Mouse (Mus musculus): Measurements from ENCODE around the gene Cdk15. TPM values are rescaled to one million over a fixed set of nuclear protein-coding genes. Genes with fewer than 3 reads are reported as not detected.

Cdk15 gene
- polyA plus RNA-seq, 1 experiment from 2014 or later, result 0.79 TPM

GRCm38 (mm10) chr1:59252762-59253161, 3.9 kb upstream of the Cdk15 start:
- no peak overlapping the region for H3K9ac ChIP-seq (replicated peaks; ENCODE audit: low read length)
- no peak overlapping the region for H3K4me3 ChIP-seq (ENCODE audit: low read depth, low read length)
- ATAC-seq (replicated peaks; ENCODE audit: insufficient number of reproducible peaks, low FRiP score, low TSS enrichment, low read depth) (no peak), DNase-seq (ENCODE audit: low spot score) (peak; percentile 49)
- no peaks in the 10 kb centered on the region for H3K9me3 ChIP-seq (replicated peaks; ENCODE audit: control insufficient read depth, low read length)
- H3K4me1 ChIP-seq (ENCODE audit: control insufficient read depth, insufficient read depth, low read length), result peaks cover 3% of the 10 kb centered on the region; the same call in 1 of the 2 replicates
- peak overlapping the region; percentile 20; the same call in 1 of the 2 replicates for H3K4me2 ChIP-seq (ENCODE audit: low read depth, low read length)
- H3K27me3 ChIP-seq (ENCODE audit: control insufficient read depth, insufficient read depth, low read length), result no peaks in the 10 kb centered on the region
- H3K27ac ChIP-seq (replicated peaks; ENCODE audit: low read depth, low read length), result no peak overlapping the region
- 11% methylated on average over 6 of the region's 7 CpGs for WGBS
- H3K36me3 ChIP-seq (replicated peaks; ENCODE audit: control insufficient read depth, insufficient read depth, low read depth, low read length), result no peaks in the 10 kb centered on the region; the same call in 1 of the 2 replicates

DNA sequence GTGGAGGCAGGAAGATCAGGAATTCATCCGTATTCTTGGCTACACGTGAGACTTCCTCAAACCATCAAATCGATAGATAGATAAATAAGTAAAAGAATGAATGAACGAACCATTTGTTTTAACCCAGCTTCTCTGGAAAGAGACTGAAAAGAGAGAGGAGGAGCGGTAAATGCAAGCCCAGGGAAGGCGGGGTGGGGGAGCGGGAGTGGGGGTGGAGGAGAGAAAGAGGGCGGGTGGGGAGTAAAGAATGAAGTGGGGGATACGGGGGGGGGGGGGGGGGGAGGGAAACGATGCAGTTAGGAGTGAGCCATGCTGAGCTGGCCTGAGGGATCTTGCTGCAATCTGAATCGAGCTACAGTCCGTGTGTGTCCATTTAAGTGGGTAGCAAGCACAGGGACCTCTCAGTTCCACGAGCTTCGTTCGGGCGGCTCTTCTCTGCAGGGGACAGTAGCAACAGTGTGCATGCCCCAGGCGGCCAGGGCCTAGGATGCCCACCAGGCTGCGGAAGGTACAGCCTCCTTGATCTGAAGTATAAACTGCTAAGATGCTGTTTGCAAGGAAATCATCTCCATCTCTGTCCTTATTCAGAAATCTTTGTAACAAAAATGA, 3.3 kb upstream of the Cdk15 start:
- peak overlapping the region; percentile 25; the same call in 1 of the 2 replicates for H3K9ac ChIP-seq (replicated peaks; ENCODE audit: low read length)
- no peak overlapping the region for H3K27ac ChIP-seq (replicated peaks; ENCODE audit: low read depth, low read length)
- H3K36me3 ChIP-seq (replicated peaks; ENCODE audit: control insufficient read depth, insufficient read depth, low read depth, low read length), result no peaks in the 10 kb centered on the region; the same call in 1 of the 2 replicates
- DNase-seq (ENCODE audit: low spot score) (peak; percentile 32), ATAC-seq (replicated peaks; ENCODE audit: insufficient number of reproducible peaks, low FRiP score, low TSS enrichment, low read depth) (no peak)
- no peaks in the 10 kb centered on the region for H3K9me3 ChIP-seq (replicated peaks; ENCODE audit: control insufficient read depth, low read length)
- no peaks in the 10 kb centered on the region for H3K27me3 ChIP-seq (ENCODE audit: control insufficient read depth, insufficient read depth, low read length)
- H3K4me1 ChIP-seq (ENCODE audit: control insufficient read depth, insufficient read depth, low read length), result peaks cover 3% of the 10 kb centered on the region; the same call in 1 of the 2 replicates
- H3K4me2 ChIP-seq (ENCODE audit: low read depth, low read length), result peak overlapping the region; percentile 38
- 2% methylated on average over 15 of the region's 18 CpGs for WGBS
- H3K4me3 ChIP-seq (ENCODE audit: low read depth, low read length), result peak overlapping the region; percentile 8; the same call in 1 of the 2 replicates

GRCm38 (mm10) chr1:59257736-59258135, 1.0 kb downstream of the Cdk15 start:
- Histone ChIP-seq H3K36me3 (replicated peaks; ENCODE audit: control insufficient read depth, insufficient read depth, low read depth, low read length) (no peaks in the 10 kb centered on the region), H3K9me3 (replicated peaks; ENCODE audit: control insufficient read depth, low read length) (no peaks in the 10 kb centered on the region), H3K27ac (replicated peaks; ENCODE audit: low read depth, low read length) (no peak overlapping the region), H3K4me3 (ENCODE audit: low read depth, low read length) (no peak overlapping the region), H3K9ac (replicated peaks; ENCODE audit: low read length) (no peak overlapping the region; the same call in 1 of the 2 replicates), H3K4me2 (ENCODE audit: low read depth, low read length) (no peak overlapping the region), H3K27me3 (ENCODE audit: control insufficient read depth, insufficient read depth, low read length) (no peaks in the 10 kb centered on the region), H3K4me1 (ENCODE audit: control insufficient read depth, insufficient read depth, low read length) (peaks cover 3% of the 10 kb centered on the region; the same call in 1 of the 2 replicates)
- WGBS, result 8% methylated on average over 3 of the region's 3 CpGs
- peak; percentile 35; the same call in 1 of the 2 replicates for ATAC-seq (replicated peaks; ENCODE audit: insufficient number of reproducible peaks, low FRiP score, low TSS enrichment, low read depth)
- DNase-seq (ENCODE audit: low spot score), result peak; percentile 63

DNA sequence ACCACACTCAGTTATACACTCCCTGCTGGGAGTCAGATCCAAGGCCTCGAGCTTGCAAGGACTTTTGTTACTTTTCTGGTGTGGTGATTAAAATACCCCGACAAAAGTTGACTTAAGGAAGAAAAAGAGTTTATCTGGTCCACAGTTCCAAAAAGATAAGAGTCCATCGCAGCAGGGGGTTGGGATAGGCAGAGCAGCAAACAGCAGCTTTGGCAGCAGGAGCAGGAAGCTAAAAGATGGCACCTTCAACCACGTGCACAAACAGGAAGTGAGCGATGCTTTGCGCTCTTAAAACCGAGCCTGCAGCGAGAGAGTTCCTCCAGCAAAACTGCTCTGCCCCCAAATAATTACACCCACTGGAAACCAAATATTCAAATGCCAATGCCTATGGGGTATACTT, 12.2 kb downstream of the Cdk15 start:
- no peak overlapping the region for H3K27ac ChIP-seq (replicated peaks; ENCODE audit: low read depth, low read length)
- H3K4me2 ChIP-seq (ENCODE audit: low read depth, low read length), result no peak overlapping the region
- DNase-seq (ENCODE audit: low spot score) (no peak), ATAC-seq (replicated peaks; ENCODE audit: insufficient number of reproducible peaks, low FRiP score, low TSS enrichment, low read depth) (no peak)
- H3K4me1 ChIP-seq (ENCODE audit: control insufficient read depth, insufficient read depth, low read length), result no peaks in the 10 kb centered on the region; the same call in 1 of the 2 replicates
- H3K9ac ChIP-seq (replicated peaks; ENCODE audit: low read length), result no peak overlapping the region
- no peak overlapping the region for H3K4me3 ChIP-seq (ENCODE audit: low read depth, low read length)
- WGBS, result 44% methylated on average over 8 of the region's 8 CpGs
- H3K36me3 ChIP-seq (replicated peaks; ENCODE audit: control insufficient read depth, insufficient read depth, low read depth, low read length), result no peaks in the 10 kb centered on the region
- H3K27me3 ChIP-seq (ENCODE audit: control insufficient read depth, insufficient read depth, low read length), result no peaks in the 10 kb centered on the region
- H3K9me3 ChIP-seq (replicated peaks; ENCODE audit: control insufficient read depth, low read length), result no peaks in the 10 kb centered on the region

DNA sequence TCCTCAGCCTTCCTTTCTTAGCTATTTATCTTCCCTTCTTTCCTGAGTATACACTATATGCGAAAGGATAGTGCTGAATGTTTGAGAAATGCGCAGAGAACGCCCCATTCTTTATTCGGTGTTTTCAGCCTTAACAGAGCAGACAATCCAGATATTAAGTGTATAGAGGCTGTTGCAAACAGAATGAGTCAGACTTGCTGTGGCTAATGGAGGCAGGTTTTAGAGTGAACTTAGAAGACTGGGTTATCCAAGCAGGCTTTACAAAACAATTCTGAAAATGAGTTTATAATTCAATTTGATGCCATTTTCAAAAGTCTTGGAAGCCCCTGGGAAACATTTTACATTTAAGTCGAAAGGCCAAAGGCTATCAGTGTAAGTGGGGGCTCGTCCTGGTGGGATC, 12.8 kb downstream of the Cdk15 start:
- ATAC-seq (replicated peaks; ENCODE audit: insufficient number of reproducible peaks, low FRiP score, low TSS enrichment, low read depth) (no peak), DNase-seq (ENCODE audit: low spot score) (no peak)
- H3K27ac ChIP-seq (replicated peaks; ENCODE audit: low read depth, low read length), result peak overlapping the region; percentile 70; the same call in 1 of the 2 replicates
- H3K4me3 ChIP-seq (ENCODE audit: low read depth, low read length), result no peak overlapping the region
- no peaks in the 10 kb centered on the region for H3K9me3 ChIP-seq (replicated peaks; ENCODE audit: control insufficient read depth, low read length)
- no peaks in the 10 kb centered on the region for H3K36me3 ChIP-seq (replicated peaks; ENCODE audit: control insufficient read depth, insufficient read depth, low read depth, low read length)
- no peaks in the 10 kb centered on the region for H3K27me3 ChIP-seq (ENCODE audit: control insufficient read depth, insufficient read depth, low read length)
- 62% methylated on average over 6 of the region's 6 CpGs for WGBS
- no peak overlapping the region for H3K9ac ChIP-seq (replicated peaks; ENCODE audit: low read length)
- no peak overlapping the region for H3K4me2 ChIP-seq (ENCODE audit: low read depth, low read length)
- H3K4me1 ChIP-seq (ENCODE audit: control insufficient read depth, insufficient read depth, low read length), result no peaks in the 10 kb centered on the region; the same call in 1 of the 2 replicates

- H3K27ac ChIP-seq (replicated peaks; ENCODE audit: low read depth, low read length), result peak overlapping the region; percentile 70
- H3K4me1 ChIP-seq (ENCODE audit: control insufficient read depth, insufficient read depth, low read length), result no peaks in the 10 kb centered on the region; the same call in 1 of the 2 replicates
- H3K27me3 ChIP-seq (ENCODE audit: control insufficient read depth, insufficient read depth, low read length), result no peaks in the 10 kb centered on the region
- H3K4me2 ChIP-seq (ENCODE audit: low read depth, low read length), result no peak overlapping the region
- H3K9me3 ChIP-seq (replicated peaks; ENCODE audit: control insufficient read depth, low read length), result no peaks in the 10 kb centered on the region
- no peaks in the 10 kb centered on the region for H3K36me3 ChIP-seq (replicated peaks; ENCODE audit: control insufficient read depth, insufficient read depth, low read depth, low read length)
- ATAC-seq (replicated peaks; ENCODE audit: insufficient number of reproducible peaks, low FRiP score, low TSS enrichment, low read depth) (peak; percentile 73), DNase-seq (ENCODE audit: low spot score) (peak; percentile 93)
- no peak overlapping the region for H3K9ac ChIP-seq (replicated peaks; ENCODE audit: low read length)
- H3K4me3 ChIP-seq (ENCODE audit: low read depth, low read length), result no peak overlapping the region
- 21% methylated on average over 20 of the region's 20 CpGs for WGBS
Observed at GRCm38 (mm10) chr1:59269951-59270689, 13.4 kb downstream of the Cdk15 start.

GRCm38 (mm10) chr1:59272189-59272588, 15.5 kb downstream of the Cdk15 start:
- Histone ChIP-seq H3K36me3 (replicated peaks; ENCODE audit: control insufficient read depth, insufficient read depth, low read depth, low read length) (no peaks in the 10 kb centered on the region), H3K9me3 (replicated peaks; ENCODE audit: control insufficient read depth, low read length) (no peaks in the 10 kb centered on the region), H3K4me2 (ENCODE audit: low read depth, low read length) (no peak overlapping the region), H3K4me1 (ENCODE audit: control insufficient read depth, insufficient read depth, low read length) (no peaks in the 10 kb centered on the region; the same call in 1 of the 2 replicates), H3K27ac (replicated peaks; ENCODE audit: low read depth, low read length) (no peak overlapping the region), H3K4me3 (ENCODE audit: low read depth, low read length) (no peak overlapping the region), H3K27me3 (ENCODE audit: control insufficient read depth, insufficient read depth, low read length) (no peaks in the 10 kb centered on the region), H3K9ac (replicated peaks; ENCODE audit: low read length) (no peak overlapping the region)
- WGBS, result 26% methylated on average over 3 of the region's 3 CpGs
- ATAC-seq (replicated peaks; ENCODE audit: insufficient number of reproducible peaks, low FRiP score, low TSS enrichment, low read depth) (no peak), DNase-seq (ENCODE audit: low spot score) (peak; percentile 61)

GRCm38 (mm10) chr1:59285880-59286279, 29.2 kb downstream of the Cdk15 start:
- Histone ChIP-seq H3K4me2 (ENCODE audit: low read depth, low read length) (no peak overlapping the region), H3K4me1 (ENCODE audit: control insufficient read depth, insufficient read depth, low read length) (no peaks in the 10 kb centered on the region; the same call in 1 of the 2 replicates), H3K4me3 (ENCODE audit: low read depth, low read length) (no peak overlapping the region), H3K27ac (replicated peaks; ENCODE audit: low read depth, low read length) (no peak overlapping the region), H3K36me3 (replicated peaks; ENCODE audit: control insufficient read depth, insufficient read depth, low read depth, low read length) (no peaks in the 10 kb centered on the region), H3K27me3 (ENCODE audit: control insufficient read depth, insufficient read depth, low read length) (no peaks in the 10 kb centered on the region), H3K9ac (replicated peaks; ENCODE audit: low read length) (no peak overlapping the region), H3K9me3 (replicated peaks; ENCODE audit: control insufficient read depth, low read length) (no peaks in the 10 kb centered on the region)
- ATAC-seq (replicated peaks; ENCODE audit: insufficient number of reproducible peaks, low FRiP score, low TSS enrichment, low read depth) (no peak), DNase-seq (ENCODE audit: low spot score) (no peak)
- 93% methylated on average over 5 of the region's 5 CpGs for WGBS

Measured in embryonic facial prominence, embryonic 11.5 days (tissue).